Mouse (Mus musculus) gastrocnemius, postnatal 4 days (tissue): ENCODE measurements around the gene Prss36. TPM values are rescaled to one million over a fixed set of nuclear protein-coding genes. Genes with fewer than 3 reads are reported as not detected.
"Not testable (repeated sequence)": the region's sequence is repeated elsewhere in the genome, so short reads cannot be mapped to it uniquely, and the experiment has no call there.

ENCODE experiments used
- DNase-seq, 2 experiments: peaks; one replicate each; pipeline ENCODE4 v3.0.0; 2021 to 2022; ENCODE audit warnings: low spot score in 2 of 2, mixed read lengths in 2 of 2
- long read RNA-seq, 2 experiments: library from polyadenylated mRNA; stranded (forward); transcript quantifications; one replicate each; pipeline ENCODE4 v2.0.0; 2021
- total RNA-seq, 2 experiments: library from RNA; stranded (reverse); gene quantifications; 2 replicates each; pipeline ENCODE4 v1.2.3; 2021

The Prss36 gene
- total RNA-seq: 1 to 10 TPM; 7.6 to 8.9 TPM
- long read RNA-seq, experiment 1, partial matches to known transcripts: 1 of 11 reads
- long read RNA-seq, experiment 1, other reads (novel, unspliced or antisense): 10 of 11 reads
- long read RNA-seq, experiment 2, partial matches to known transcripts: 2 of 14 reads
- long read RNA-seq, experiment 2, other reads (novel, unspliced or antisense): 10 of 14 reads

DNA sequence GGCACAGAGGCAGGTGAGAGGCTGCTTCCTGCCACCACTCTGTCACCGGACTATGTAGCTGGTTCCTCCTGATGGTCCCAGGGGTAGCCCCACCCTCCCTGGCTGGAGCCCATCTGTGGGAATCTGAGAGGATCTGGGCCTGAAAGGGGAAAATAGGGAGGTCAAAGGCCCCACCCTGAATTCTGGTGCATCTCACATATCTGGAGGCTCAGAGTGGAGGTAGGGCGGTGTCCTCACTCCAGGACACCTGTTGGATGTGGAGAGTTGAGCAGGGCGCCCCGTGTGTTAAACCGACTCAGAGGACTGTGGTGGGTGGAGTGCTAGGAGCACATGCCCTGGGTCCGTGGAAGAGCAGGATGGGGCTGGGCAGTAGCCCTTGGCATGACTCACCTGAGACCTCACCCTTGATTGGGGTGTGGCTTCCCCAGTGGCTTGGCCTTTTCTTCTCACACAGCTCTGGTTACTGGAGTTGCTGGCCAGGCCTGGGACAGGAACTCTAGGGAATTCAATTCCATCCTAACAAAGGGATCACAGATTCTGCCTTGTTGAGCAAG, at the start of gene Prss36:
Gene Prss36, minus strand, starts transcription at position 256 of the 554 bp plus-strand sequence.
- DNase-seq: no peak

DNA sequence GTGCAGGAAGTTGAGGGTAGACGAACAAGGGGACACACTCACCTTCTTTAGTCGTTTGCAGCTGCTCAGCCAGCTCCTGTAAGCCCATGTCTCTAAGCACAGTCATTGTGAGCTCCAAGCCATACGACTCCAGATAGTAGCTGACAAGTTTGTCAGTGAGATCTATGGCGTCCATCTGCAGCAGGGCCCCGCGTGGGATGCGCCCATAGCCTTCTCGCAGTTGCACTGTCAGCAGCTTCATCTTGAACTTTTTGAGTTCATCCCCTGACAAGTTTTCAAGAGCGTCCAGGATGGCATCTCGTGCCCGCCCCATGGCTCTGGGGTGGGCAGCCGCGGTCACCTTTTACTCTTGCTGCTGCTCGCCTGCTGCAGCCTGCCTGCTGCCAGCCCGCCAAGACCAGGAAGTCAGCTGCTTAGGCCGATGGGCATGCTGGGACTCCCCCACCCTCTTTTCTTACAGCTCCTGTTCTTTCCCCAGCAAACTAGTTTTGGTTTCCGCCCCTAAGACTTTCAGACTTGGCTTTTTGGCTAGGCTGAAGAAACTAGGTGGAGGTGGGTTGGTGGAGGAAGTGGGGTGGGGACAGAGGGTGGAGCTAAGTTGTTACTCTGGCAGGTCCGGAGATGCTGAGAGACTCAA, 46.9 kb upstream of the Prss36 start, which contains the start of gene Pycard:
Gene Pycard, minus strand, starts transcription at position 527 of the 637 bp plus-strand sequence.
- peak in 1 of 2 experiments; percentile 29 for DNase-seq

DNA sequence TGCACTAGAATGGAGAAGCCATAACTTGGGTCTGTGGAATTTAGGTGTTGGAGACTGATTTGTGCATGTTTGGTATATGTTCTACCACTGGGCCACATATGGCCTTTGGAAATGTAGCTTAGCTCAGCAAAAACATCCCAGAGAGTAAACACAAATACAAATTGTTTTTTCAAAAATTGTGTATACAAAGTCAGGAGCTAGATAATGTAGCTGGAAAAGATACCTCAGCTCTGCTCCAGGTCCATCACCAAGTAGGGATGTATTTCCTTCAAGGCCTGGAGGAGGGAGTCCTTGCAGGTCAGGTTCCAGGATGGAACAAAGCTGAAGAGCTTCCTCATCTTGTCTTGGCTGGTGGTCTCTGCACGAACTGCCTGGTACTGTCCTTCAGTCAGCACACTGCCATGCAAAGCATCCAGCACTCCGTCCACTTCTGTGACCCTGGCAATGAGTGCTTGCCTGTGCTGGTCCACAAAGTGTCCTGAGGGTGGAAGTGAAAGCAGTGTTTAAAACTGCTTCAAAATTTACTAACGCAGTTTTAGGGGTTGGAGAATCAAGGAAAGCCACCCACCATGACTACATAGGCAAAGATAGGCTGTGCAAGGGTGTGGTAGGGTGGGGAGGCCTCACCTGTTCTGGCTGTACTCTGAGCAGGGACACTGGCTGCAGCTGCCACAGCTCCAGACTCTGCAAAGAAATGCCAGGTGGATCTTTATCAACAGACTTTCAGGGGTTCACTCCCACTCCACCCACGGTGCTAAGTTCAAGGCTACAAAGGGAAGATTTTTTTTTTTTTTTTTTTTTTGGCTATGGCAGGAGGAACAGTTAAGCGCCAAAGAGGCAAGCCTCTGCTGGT, 46.2 kb upstream of the Prss36 start:
- no peak for DNase-seq

DNA sequence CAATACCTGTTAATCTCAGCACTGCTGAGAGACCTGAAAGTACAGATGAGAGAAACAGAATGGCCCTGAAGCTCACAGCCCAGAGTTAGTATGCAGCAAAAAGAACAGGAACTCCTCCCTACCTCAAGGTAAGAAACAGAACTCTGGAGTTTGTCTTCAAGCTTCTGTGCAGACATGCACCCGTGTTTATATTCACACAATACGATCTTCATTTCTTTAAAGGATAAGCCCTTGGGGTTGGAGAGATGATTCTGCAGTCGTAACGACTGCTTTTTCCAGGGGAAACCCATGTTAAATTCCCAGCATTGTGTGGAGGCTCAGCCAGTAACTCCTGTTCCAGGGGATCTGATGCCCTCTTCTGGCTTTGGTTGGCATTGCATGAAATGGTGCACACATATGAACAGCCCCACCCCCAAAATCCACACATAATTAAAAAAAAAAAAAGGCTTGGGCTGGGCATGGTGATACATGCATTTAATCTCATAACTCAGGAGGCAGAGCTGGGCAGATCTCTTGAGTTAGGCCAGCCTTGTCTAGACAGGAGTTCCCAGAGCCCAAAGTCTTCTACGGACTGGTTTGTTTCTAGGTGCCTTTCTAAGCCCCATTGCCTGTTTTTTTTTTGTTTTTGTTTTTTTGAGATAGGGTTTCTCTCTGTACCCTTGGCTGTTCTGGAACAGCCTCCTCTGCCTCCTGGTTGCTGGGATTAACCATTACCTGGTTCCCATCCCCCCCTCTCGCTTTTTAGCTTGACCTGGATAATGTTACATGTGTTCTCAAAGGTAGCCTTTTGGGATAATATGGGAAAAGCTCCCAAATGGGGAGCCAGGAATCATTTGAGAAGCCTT, 45.3 kb upstream of the Prss36 start:
- DNase-seq: peak; percentile 45 to 70

DNA sequence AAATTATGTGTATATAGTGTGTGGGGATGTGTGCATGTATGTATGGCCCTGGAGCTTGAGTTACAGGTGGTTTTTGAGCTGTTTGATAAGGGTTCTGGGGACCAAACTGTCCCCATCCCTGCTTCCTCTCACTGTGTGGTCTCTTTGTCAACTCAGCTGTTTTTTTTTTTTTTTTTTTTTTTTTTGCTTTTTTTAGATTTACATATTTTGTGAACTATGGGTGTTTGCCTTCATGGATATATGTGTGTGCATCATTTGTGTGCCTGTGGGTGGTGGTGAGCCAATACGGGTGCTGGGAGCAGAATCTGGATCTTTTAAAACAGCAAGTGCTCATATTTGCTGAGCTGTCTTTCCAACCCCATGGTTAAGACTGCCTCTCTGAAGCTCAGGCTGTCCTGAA, 42.4 kb upstream of the Prss36 start:
- DNase-seq: no peak

DNA sequence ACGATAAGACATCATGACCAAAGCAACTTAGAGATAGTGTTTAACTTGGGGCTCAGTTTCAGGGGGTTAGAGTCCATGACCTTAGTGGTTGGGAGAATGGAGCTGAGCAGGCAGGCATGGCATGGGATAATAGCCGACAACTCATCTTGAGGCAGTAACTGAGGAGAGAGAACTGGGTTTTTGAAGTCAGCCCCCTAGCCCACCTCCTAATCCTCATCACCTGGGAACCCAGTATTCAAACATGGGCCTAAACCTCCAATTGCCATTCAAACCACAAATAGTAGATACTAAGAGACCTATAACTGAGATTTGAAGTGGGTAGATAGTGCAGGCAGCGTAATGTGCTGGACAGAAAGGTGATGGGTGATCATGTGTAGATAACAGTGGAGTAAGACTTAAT, 34.1 kb upstream of the Prss36 start:
- no peak for DNase-seq

DNA sequence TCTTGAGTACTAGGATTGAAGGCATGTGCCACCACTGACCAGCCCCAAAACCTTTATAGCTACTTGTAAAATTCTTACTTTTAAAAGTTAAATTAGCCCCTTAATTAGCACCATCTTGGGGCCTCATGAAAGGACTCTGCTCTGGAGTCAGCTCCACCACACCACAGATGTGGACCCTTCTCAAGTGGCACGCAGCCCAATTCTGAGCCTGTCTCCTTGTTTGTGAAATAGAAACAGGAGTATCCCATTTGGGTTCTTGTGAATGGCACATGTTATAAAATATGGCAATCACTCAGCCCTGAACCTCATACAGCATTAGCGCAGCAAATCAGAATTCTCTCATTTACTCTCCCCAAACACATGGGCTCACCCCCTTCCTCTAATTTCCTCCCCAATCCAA, 32.3 kb upstream of the Prss36 start:
- no peak for DNase-seq

DNA sequence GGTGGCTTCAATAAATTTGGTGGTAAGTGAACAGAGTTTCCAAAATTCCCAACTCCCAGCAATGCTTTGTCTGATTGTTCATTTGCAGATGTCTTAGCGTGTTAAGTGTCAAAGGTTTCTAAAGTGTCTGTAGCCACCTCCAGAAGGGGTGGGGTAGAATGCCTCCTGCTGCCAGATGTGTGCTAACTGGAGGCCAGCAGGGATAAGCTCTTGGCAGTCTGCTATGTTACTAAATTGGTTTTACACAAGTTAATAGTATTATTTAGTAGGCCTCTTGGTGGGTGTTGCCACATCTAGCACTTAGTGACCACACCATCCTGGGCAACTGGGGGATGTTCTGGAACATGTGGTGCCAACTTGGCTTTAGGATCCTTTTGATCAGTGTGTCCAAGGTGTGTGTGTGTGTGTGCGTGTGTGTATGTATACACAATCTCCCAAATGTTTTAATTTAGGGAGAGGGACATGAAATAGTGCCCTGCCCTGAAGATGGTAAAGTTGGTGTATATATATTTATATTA, 27.9 kb upstream of the Prss36 start:
- no peak for DNase-seq

DNA sequence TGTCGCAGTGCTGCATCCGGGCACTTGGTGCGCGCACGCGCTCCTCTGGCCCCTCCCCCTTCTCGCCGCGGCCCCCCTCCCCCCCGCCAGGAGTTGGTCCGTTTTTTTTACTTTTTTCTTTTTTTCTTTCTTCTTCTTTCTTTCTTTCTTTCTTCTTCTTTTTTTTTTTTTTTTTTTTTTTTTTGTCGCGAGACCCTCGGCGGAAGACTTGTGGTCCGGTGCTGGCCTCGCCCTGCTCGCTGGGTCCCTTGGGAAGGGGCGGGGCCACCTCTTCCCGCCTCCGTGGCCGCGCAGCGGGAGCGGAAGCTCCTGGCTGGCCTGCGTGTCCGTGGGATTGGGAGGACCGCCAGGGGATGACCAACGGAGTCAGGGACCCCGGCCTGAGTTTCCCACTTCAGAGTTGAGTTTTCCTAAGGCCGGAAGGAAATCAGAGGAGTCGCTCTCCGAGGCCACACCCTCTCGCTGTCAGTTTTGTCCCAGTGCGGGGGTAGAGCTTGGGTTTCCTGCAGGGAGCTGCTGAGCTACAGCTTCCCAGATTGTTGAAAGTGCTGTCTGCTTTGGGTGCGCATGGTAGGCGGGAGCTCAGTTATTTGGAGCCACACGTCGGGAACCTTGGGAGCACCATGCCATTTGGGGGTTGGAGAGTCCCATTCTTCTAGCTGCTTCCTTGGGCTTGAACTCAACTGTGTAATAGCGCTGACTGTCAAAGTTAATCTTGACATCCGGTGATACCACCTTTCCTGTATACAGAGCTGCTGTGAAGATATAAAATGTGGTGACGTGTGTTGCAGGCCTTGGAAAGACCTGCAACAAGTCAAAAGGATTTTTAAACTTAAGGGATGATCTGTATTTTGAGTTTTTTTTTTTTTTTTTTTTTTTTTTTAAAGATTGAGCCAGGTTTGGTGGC, 21.6 kb upstream of the Prss36 start:
- peak; percentile 76 to 86 for DNase-seq

DNA sequence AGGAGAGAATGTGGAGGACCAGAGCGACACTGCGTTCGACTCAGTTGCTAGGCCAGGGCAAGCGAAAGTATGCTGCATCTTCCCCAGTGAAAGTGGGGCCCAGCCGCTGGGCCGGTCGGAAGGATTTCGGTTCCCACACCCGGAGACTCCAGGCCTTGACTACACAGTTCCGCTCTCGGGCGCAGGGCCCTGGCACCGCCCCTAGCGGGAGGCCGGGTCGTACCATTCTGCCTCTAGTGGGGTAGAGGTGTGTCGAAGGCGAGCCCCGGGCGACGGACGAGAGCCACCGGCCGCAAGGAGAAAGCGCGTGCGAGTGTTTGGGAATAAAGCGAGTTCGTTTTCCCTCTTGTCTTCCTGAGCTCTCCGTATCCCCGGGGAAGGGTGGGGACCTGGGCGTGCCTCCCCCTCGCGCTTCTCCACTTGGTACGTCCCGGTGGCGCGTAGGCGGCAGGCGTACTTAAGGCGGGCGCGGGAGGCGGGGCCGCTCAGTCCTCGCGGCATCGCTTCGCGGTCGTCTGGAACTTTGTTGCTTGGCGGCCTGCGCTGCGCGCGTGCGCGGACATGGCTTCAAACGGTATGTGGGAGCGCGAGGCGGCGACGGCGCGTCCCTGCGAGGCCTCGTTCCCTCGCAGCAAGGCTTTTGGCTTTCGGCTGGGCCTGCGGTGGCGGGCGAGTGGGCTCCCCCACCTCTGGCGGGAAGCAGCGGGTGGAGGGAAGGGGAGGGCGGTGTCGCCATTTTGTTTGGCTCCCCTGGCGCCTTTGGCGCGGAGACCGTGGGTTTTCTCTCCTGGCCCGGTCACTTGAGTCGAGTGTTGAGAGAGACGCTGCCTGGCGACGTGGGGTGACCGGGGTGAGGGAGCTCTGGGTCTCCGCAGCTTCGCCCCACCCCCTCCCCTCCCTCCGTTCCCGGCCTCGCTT, 20.7 kb upstream of the Prss36 start, which contains the start of gene Fus:
Gene Fus, plus strand, starts transcription at position 454 of the 918 bp plus-strand sequence.
- peak; percentile 97 for DNase-seq

DNA sequence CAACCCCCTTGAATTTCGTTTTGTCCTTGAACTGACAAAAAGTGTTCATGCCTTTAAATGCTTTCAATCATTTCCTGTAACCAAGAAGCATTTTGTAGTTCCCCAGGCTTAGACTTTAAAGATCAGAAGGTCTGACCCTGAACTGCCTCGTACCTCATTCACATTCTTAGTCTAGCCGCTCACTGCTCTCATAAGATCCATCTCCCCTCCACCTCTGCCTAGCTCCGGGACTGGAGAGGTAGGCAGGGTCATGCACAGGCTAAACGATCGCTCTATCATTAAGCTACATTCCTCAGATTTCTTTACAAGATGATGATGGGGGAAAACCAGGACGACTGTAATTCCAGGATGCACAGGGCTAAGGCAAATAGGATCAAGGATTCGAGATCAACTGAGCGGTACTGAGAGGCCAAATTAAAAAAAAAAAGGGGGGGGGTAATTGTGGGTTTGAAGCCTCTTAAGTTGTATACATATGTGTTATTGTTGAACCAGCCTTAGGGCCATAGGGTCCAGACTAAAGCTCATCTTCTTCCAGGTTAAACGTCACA, 19.9 kb upstream of the Prss36 start:
- no peak for DNase-seq

DNA sequence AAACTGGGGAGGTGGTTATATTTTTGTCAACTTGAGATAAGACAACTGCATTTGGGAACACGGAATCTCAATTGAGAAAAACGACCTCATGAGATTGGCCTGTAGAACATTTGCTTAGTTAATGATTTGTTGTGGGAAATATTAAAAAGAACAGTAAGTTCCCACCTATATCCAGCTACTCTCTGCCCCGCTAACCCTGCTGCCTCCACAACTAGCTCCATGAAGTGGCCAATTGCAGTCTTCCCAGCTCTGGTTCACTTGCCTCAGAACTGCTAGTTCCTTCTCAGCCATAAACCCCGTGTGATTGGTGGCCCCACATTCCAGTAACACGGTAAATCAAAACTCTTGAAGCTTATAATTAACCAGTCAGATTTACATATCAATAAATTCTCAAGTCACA, 12.8 kb upstream of the Prss36 start:
- no peak for DNase-seq

DNA sequence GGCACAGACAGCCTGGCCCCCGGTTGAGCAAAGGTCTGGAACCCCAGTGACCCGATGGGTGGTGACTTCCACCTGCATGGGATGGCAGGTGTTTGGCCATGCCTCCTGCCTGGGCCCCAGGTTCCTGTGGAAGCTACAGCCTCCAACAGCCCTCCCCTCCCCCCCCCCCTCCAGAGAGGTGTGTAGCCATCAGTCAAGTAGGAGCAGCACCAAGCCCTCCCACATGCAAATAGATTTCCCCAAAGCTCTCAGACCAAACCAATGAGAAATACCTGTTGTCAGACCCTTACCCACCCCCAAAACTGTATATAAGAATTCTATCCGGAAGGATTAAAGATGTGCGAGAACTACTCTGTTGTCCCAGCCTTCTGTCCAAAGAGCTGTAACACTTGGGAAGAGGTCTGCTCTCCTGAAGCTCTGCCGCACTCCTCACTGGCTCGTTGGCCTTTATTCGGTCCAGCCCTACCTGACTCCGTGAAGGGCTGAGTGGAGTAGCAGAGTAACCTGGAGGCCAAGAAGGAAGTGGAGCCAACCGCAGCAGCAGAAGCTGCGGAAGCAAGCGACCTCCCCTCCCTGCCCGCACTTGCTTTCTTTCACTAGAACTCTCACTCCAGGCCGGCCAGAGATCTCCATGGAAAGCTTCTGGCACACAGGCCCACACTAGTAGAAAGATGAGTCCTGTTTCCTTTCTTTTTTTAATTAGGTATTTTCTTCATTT, 6.5 kb upstream of the Prss36 start:
- DNase-seq: no peak

DNA sequence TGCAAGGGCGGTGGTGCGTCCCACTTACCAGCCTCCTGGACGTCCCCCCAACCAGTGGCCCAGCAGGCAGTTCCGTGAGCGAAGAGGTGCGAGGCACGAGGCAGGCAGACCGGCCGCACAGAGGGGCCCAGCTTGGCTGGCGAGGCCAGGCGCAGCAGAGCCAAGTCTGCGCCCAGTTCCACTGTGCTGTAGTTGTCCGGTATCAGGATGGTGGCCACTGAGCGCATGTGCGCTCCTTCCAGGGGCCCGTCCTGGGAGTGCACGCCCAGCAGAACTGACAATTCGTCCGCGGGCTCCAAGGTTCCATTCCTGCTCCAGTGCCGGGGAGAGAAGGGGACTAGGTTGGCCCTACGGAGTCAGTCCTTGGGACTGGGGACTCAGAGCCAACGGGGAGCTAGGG, 1.9 kb downstream of the Prss36 start:
- DNase-seq: no peak

DNA sequence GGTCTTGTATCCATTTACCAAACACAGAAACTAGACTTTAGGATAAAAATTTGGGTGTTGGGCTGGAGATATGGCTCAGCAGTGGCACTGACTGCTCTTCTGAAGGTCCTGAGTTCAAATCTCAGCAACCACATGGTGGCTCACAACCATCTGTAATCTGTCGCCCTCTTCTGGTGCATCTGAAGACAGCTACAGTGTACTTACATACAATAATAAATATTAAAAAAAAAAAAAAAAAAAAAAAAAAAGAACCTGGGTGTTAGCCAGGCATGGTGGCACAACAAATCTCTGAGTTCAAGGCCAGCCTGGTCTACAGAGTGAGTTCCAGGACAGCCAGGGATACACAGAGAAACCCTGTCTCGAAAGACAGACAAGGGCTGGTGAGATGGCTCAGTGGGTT, 4.4 kb downstream of the Prss36 start:
- not testable (repeated sequence) for DNase-seq

DNA sequence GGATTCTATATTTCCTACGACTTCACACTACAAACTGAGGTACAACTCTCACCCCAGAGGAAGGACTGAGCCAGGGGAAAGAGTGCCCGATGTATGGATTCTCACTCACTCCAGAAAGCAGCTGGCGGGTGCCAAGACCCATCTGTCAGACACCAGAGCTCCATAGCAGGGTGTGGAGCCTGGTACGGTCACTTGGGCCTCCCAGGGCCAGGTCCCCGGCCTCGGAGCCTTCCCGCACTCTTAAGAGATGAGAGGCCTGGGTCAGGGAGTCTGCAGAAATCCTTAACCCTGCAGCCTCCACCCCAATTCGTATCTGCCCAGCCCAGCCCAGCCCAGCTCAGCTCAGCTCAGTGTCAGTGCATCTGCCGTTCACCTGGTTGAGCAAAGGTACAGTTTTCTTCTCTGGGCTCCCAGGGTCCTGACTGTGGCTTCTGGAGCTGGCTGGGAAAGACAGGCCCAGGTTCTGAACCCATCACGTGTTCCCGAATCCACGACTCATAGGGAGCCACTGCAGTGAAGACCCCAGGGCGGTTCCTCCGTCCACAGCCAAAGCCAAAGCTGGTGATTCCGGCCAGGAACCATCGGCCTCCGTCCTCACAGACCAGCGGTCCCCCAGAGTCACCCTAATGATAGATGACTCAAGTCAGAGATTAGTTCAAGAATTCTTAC, 10.2 kb downstream of the Prss36 start:
- no peak for DNase-seq

DNA sequence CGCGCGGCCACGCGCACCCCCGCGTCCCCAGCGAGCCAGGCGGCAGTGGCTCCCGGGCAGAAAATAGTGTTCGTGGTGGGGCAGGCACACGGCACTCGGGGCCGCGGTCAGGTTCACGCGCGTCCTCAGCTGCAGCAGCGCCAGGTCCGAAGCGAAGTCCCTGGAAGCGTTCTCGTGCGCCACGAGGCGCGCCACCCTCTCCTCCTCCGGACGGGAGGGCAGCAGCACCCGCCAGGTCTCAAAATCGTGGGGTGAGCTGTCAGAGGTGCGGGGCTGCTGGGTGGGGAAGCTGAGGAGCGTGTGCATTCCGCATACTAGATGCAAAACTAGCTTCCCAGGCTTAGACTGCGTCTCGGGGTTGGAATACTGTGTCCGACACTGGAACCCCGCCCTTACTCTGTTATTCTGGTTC, 10.8 kb downstream of the Prss36 start:
- DNase-seq: no peak
